Mouse (Mus musculus): ENCODE data around the gene Serpine1.

Gene Serpine1

DNA sequence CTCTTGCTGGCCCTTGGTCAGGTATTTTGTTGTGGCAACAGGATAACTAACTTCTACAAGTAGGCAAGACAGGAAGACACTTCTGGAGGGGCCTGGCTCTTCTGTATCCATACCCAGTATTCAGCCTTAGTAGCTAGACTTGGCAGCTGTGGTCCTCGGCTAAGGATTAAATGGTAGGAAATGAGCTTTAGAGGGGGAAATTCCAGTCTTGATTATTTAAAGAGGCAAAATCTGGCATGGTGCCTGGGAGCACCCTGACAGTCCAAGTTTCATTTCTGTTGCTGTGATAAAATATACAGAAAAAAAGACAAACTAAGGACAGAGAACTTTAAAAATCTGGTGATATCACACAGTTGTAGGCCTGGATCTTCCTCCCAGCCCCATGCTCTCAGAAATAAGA lies 24.0 kb upstream of the Serpine1 start:
- DNase-seq (ENCODE audit: low spot score): no peak

- peak; percentile 42 for DNase-seq (ENCODE audit: low spot score)
These were observed 23.1 kb upstream of the Serpine1 start for GRCm38 (mm10) chr5:137095135-137095534.

DNA sequence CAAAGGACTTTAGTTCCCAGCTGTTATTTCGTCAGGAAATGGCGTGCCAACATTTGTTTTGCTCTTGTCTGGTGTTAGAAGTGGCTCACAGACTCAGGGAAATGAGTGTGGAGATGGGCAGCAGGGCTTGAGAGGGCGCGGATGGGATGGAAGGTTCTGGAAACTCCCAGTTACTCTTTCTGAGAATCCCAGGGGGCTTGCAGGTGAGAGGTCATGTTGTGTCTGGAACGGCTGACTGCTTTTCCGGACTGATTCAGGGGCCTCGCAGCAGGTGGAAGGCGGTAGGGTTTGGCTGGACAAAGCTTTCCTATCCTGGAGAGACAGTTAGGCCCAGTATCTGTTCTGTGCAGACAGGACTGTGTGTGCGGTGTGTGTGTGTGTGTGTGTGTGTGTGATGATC lies 21.7 kb upstream of the Serpine1 start:
- DNase-seq (ENCODE audit: low spot score): no peak

GRCm38 (mm10) chr5:137091560-137091959 lies 19.5 kb upstream of the Serpine1 start:
- DNase-seq (ENCODE audit: low spot score): no peak

DNA sequence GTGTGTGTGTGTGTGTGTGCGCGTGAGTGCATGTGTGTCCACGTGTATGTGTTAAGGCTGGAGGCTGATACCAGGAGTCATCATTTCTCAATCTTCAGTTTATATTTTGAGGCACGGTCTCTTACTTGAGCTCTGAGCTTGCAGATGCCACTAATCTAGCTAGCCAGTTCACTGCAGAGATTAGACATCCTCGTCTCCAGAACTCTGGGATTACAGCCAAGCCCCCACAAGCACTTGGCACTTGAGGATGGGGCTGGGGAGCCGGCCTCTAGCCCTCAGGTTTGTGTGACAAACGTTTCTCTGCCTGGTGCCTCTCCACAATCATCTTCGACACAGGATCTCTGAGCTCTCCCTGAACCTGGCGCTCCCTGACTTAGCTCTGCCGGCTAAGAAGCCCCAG lies 18.8 kb upstream of the Serpine1 start:
- no peak for DNase-seq (ENCODE audit: low spot score)

DNA sequence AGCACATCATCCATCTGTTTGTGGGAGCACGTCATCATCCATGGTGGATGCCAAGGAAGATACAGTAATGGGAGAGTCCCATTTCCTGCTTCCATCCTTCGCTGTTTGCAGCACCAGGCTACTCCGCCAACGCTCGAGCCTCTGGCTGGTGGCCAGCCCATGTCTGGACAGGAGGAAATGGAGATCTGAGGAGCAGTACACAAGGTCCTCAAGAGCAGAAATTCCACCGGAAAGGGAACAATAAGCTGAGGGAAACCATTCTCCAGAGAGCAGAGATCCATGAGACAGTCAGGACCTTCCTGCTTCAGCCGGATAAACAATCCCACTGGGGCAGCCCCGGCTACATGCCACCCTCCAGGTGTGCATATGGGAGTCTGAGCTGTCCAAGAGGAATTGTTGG lies 15.3 kb upstream of the Serpine1 start:
- no peak for DNase-seq (ENCODE audit: low spot score)

GRCm38 (mm10) chr5:137085731-137086130 lies 13.7 kb upstream of the Serpine1 start:
- DNase-seq (ENCODE audit: low spot score): no peak

GRCm38 (mm10) chr5:137085021-137085420 lies 13.0 kb upstream of the Serpine1 start:
- DNase-seq (ENCODE audit: low spot score): no peak

GRCm38 (mm10) chr5:137083051-137083450 lies 11.0 kb upstream of the Serpine1 start:
- no peak for DNase-seq (ENCODE audit: low spot score)

- no peak for DNase-seq (ENCODE audit: low spot score)
These were observed 7.8 kb upstream of the Serpine1 start for GRCm38 (mm10) chr5:137079849-137080248.

DNA sequence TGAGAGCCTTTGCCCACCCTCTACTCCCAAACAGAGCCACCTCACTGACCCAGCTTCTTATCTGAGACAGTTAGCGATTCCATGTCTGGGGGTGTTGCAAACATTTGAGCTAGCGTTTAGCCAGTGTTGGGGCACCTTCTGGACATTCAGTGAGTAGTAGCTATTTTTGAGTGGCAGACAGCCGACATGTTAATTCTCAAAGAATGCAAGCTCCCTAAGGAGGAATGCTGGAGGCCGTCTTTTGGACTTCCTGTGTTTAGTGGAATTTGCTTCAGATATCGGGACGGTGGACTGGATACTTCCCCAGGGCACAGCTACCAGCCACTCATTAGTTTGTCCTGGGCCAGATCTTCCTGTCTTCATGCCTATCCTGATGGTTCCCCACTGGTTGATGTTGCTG lies 6.5 kb upstream of the Serpine1 start:
- DNase-seq (ENCODE audit: low spot score): no peak

GRCm38 (mm10) chr5:137078041-137078440 lies 6.0 kb upstream of the Serpine1 start:
- DNase-seq (ENCODE audit: low spot score): no peak

DNA sequence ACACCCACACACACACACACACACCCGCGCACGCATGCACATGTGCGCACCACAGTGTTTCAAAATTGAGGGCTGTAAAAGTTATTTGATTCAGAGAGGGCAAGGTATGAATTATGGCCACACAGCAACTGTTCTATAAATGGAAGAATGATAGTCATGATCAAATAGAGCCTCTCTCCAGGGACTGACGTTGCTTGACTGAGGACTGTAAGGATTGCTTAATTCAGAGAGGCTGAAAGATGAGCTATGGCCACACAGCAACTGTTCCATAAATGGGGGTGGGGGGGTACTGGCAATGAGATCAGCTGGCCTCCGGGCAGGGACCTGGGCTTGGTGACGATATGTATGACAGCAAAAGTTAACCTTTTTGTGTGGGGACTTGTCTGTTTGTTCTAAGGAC lies 5.1 kb upstream of the Serpine1 start:
- DNase-seq (ENCODE audit: low spot score): no peak

- DNase-seq (ENCODE audit: low spot score): peak; percentile 41
These were observed 4.3 kb upstream of the Serpine1 start for GRCm38 (mm10) chr5:137076191-137076930.

- DNase-seq (ENCODE audit: low spot score): no peak
These were observed 3.7 kb upstream of the Serpine1 start for GRCm38 (mm10) chr5:137075726-137076125.

GRCm38 (mm10) chr5:137074191-137074651 lies 2.2 kb upstream of the Serpine1 start:
- DNase-seq (ENCODE audit: low spot score): peak; percentile 66

GRCm38 (mm10) chr5:137073141-137073540 lies 1.1 kb upstream of the Serpine1 start:
- no peak for DNase-seq (ENCODE audit: low spot score)

DNA sequence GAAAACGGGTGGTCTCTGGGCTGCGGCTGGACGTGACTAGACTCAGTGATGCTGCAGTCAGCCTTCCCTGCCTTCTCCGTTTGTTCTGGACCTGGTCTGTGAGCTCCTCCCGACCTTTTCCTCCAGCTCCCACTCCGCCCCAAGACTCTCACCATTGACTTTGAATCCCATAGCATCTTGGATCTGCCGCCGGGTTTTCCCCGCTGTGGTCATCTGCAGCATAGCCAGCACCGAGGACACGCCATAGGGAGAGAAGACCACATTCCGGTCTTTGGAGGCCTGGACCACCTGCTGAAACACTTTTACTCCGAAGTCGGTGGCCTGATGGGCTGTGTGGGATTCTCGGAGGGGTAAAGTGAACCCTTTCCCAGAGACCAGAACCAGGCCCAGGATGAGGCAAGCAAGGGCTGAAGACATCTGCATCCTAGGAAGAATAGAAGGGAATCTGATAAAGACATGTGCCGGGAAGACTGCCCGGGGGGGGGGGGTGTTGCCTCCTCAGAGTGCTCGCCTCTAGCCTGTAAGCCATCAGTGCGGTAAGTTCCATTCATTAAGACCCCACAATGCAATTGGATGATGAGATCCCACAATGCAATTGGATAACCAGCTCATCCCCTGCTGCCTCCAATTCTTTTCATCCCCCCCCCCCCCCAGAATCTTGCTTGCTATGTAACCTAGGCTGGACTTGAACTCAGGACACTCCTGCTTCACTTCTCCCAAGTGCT lies 1.0 kb downstream of the Serpine1 start:
- DNase-seq (ENCODE audit: low spot score): no peak

- DNase-seq (ENCODE audit: low spot score): no peak
These were observed 3.4 kb downstream of the Serpine1 start for GRCm38 (mm10) chr5:137068711-137069110.

DNA sequence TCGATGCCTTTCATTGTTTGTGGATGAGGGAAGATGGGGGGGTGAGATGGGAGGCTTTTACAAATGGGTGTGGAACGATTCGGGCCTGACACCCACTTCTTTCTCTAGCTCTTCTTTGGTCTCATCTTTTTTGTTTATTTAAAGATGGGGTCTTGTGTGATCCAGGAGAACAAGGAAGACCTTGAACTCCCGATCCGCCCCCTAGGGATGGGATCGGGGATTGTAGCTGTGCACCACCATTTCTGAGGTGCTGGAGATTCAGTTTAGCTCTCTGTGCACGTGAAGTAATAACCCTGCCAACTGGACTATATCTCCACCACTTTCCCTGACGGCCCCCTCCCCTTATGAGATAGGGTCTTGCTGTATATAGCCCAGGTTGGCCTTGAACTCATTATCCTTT lies 6.1 kb downstream of the Serpine1 start:
- no peak for DNase-seq (ENCODE audit: low spot score)

GRCm38 (mm10) chr5:137065454-137065853 lies 6.6 kb downstream of the Serpine1 start:
- no peak for DNase-seq (ENCODE audit: low spot score)

DNA sequence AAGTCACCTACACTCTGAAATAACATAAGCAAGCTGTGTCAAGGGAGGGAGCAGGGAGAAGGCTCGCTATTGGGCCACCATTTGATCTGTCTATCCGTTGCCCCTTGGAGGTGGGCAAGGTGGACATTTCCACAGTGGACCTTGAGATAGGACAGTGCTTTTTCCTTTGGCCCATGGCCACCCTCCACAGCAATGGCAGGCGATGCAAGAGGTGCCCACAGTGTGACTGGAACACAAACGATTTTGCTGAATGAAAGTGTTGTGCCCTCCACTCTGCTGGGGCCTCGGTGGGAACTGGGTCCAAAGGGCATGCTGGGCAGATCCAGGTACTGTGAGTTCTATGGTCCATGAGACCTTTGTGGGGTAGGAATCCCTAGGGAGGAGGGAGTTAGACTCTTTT lies 9.5 kb downstream of the Serpine1 start:
- no peak for DNase-seq (ENCODE audit: low spot score)

GRCm38 (mm10) chr5:137061809-137062481 lies 10.1 kb downstream of the Serpine1 start:
- DNase-seq (ENCODE audit: low spot score): no peak

All from testis, postnatal 14 days (tissue).